Mouse (Mus musculus): Measurements from ENCODE around the gene Cdk20.

DNA sequence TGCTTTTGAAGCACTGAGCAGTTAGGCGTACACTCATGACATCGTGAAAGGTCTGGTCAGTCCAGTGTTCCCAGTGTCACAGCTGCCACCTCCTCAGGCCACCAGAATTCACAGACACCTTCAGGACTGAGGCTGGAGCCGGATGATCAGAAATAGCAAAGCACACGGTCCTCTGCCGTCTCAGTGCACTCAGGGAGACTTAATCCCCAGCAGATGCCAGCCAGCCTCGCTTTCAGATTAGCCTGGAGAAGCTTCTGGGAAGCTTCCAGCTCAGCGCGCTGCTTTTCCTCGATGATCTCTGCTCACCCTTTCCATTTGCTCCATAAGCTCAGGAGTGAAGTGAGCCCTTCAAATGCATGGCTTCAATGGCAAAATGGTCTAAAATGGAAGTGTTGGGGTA is 33.1 kb downstream of the Cdk20 start:
- TF ChIP-seq CTCF (IDR thresholded peaks at IDR 0.05; ENCODE audit: low read depth) (no peak), EP300 (IDR thresholded peaks at IDR 0.05; ENCODE audit: low read depth) (no peak)
